9 mouse cellular contexts compared by ENCODE assay signal in genomic region chr1:89092442-89092991, GRCm38 (mm10). TPM values are rescaled to one million over a fixed set of nuclear protein-coding genes. Genes with fewer than 3 reads are reported as not detected.
DNase-seq lines count a peak whose midpoint lies in the region; ATAC-seq and TF ChIP-seq lines count a peak whose summit lies in the region.
"Had no signal": no experiment of that assay in that cellular context is flagged by ENCODE, and none has a peak within 500 bp of the region (broad histone marks: within the 10 kb centered on the region; RNA-seq: fewer than 3 reads in every experiment).

No protein-coding gene starts in this region.

- peak overlapping the region; percentile 37 for H3K9ac ChIP-seq in forebrain, embryonic 13.5 days
- no peak overlapping the region for H3K9ac ChIP-seq in heart, embryonic 15.5 days
- H3K9ac ChIP-seq in lung, embryonic 14.5 days = peak overlapping the region; percentile 29; the same call in 1 of the 2 replicates

- 3% methylated on average over 19 of the region's 19 CpGs for WGBS in forebrain, embryonic 13.5 days
- 8% methylated on average over 19 of the region's 19 CpGs for WGBS in heart, embryonic 15.5 days
- WGBS in lung, embryonic 14.5 days = 7% methylated on average over 19 of the region's 19 CpGs

- no peaks in the 10 kb centered on the region for H3K27me3 ChIP-seq in forebrain, embryonic 13.5 days
- no peaks in the 10 kb centered on the region for H3K27me3 ChIP-seq in heart, embryonic 15.5 days
- no peaks in the 10 kb centered on the region for H3K27me3 ChIP-seq in lung, embryonic 14.5 days (ENCODE audit: insufficient read depth, low read length)

- H3K4me1 ChIP-seq in brown adipose tissue, adult 24 weeks (ENCODE audit: control insufficient read depth, insufficient read depth, insufficient read length, low read length) = peaks cover 49% of the 10 kb centered on the region
- peaks cover 66% of the 10 kb centered on the region for H3K4me1 ChIP-seq in forebrain, embryonic 13.5 days
- H3K4me1 ChIP-seq in heart, embryonic 15.5 days (replicated peaks) = peaks cover 88% of the 10 kb centered on the region
- peaks cover 41% of the 10 kb centered on the region for H3K4me1 ChIP-seq in lung, embryonic 14.5 days (ENCODE audit: insufficient read depth)

- no peak overlapping the region for H3K4me3 ChIP-seq in brown adipose tissue, adult 24 weeks (ENCODE audit: insufficient read depth, low read depth, low read length)
- 0 out of 2 replicates have a peak overlapping the region, but pooled peaks have one; percentile 6 for H3K4me3 ChIP-seq in forebrain, embryonic 13.5 days
- no peak overlapping the region for H3K4me3 ChIP-seq in heart, embryonic 15.5 days
- no peak overlapping the region for H3K4me3 ChIP-seq in lung, embryonic 14.5 days (ENCODE audit: low read depth, low read length)
- H3K4me3 ChIP-seq: erythroblast, embryonic 14.5 days had no signal

- peak; percentile 73 for DNase-seq in kidney, postnatal 14 days
- DNase-seq in lung, embryonic 14.5 days = peak; percentile 83
- peak; percentile 85 to 90 for DNase-seq in right cerebral cortex, adult 2 months (ENCODE audit: low spot score in 2 of 2)
- DNase-seq in B cell, adult 2 months = no peak
- DNase-seq in cerebellum, adult 8-10 months = no peak

- TF ChIP-seq CTCF in lung, embryonic 14.5 days (IDR thresholded peaks at IDR 0.05; ENCODE audit: low read depth) = no peak

- peak; percentile 52; the same call in 1 of the 2 replicates for ATAC-seq in forebrain, embryonic 13.5 days
- ATAC-seq in heart, embryonic 15.5 days (replicated peaks; ENCODE audit: insufficient number of reproducible peaks, insufficient read depth, low FRiP score, low read depth) = peak; percentile 41; the same call in 1 of the 2 replicates
- peak; percentile 55 for ATAC-seq in lung, embryonic 14.5 days (ENCODE audit: insufficient read depth)

- no peaks in the 10 kb centered on the region for H3K9me3 ChIP-seq in forebrain, embryonic 13.5 days (replicated peaks)
- H3K9me3 ChIP-seq in heart, embryonic 15.5 days (replicated peaks) = no peaks in the 10 kb centered on the region
- H3K9me3 ChIP-seq in lung, embryonic 14.5 days (ENCODE audit: low read depth, low read length) = no peaks in the 10 kb centered on the region

- H3K4me2 ChIP-seq in forebrain, embryonic 13.5 days = peak overlapping the region; percentile 44
- peak overlapping the region; percentile 44 for H3K4me2 ChIP-seq in heart, embryonic 15.5 days
- H3K4me2 ChIP-seq in lung, embryonic 14.5 days = peak overlapping the region; percentile 53

- no peaks in the 10 kb centered on the region for H3K36me3 ChIP-seq in forebrain, embryonic 13.5 days (ENCODE audit: poor library complexity, severe bottlenecking)
- H3K36me3 ChIP-seq in heart, embryonic 15.5 days = no peaks in the 10 kb centered on the region
- no peaks in the 10 kb centered on the region for H3K36me3 ChIP-seq in lung, embryonic 14.5 days (ENCODE audit: insufficient read depth)

- H3K27ac ChIP-seq in brown adipose tissue, adult 24 weeks (replicated peaks; ENCODE audit: low read depth, low read length) = peak overlapping the region; percentile 74
- H3K27ac ChIP-seq in forebrain, embryonic 13.5 days = peak overlapping the region; percentile 61
- H3K27ac ChIP-seq in heart, embryonic 15.5 days = peak overlapping the region; percentile 78
- H3K27ac ChIP-seq in lung, embryonic 14.5 days (ENCODE audit: low read depth) = peak overlapping the region; percentile 90

RNA-seq across cellular contexts. Expression of gene Sh3bp4, which starts 22.3 kb away (rescaled TPM):
- polyA plus RNA-seq in brown adipose tissue, adult 24 weeks (2012; ENCODE audit: insufficient read depth, insufficient read length, missing spikeins) = 3.6 and 4.7 TPM in 2 replicates
- polyA plus RNA-seq in forebrain, embryonic 13.5 days (2015; fragmentation: Nextera tagmentation; extraction: Ambion mirVana) = 16.1 and 18.4 TPM in 2 replicates
- 21.2 and 21.7 TPM in 2 replicates for polyA plus RNA-seq in heart, embryonic 15.5 days (2015; fragmentation: Nextera tagmentation; extraction: Ambion mirVana)
- polyA plus RNA-seq in lung, embryonic 14.5 days (2014; fragmentation: Nextera tagmentation; extraction: Ambion mirVana) = 25.5 and 26.2 TPM in 2 replicates
- polyA plus RNA-seq: erythroblast, embryonic 14.5 days had no signal

Comparison
In these comparisons a context has a peak if more than half of its experiments do, and no peak if none do; other contexts are left out.
1. DNase-seq: peak in kidney, postnatal 14 days (single experiment), lung, embryonic 14.5 days (single experiment) and right cerebral cortex, adult 2 months (2 of 2); none in B cell, adult 2 months (0 of 2) and cerebellum, adult 8-10 months (single experiment).
2. Peak in every context shown above with its lines, with median percentiles within 50 percentile points of each other: H3K27ac ChIP-seq, ATAC-seq and H3K4me2 ChIP-seq.